Comparison of ENCODE assay signal across 21 mouse cellular contexts in the genomic region with DNA sequence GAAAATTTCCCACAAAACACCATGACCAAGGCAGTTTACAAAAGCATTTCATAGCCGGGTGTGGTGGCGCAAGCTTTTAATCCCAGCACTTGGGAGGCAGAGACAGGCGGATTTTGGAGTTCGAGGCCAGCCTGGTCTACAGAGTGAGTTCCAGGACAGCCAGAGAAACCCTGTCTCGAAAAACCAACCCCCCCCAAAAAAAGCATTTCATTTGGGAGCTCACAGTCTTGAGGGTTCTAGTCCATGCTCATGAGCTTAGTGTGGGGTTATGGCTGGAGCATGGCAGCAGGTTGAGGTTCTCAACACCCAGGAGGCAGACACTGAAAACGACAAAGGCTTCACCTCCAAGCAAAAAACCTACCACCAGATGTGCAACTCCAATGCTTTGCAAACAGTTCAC.
"Had no signal": no experiment of that assay in that cellular context is flagged by ENCODE, and none has a peak within 500 bp of the region (broad histone marks: within the 10 kb centered on the region; RNA-seq: fewer than 3 reads in every experiment).

No protein-coding gene starts in this region.

- ATAC-seq: intestine, postnatal 0 days; midbrain, embryonic 15.5 days had no signal

- H3K4me1 ChIP-seq: limb, embryonic 12.5 days; limb, embryonic 15.5 days; liver, embryonic 13.5 days; midbrain, embryonic 12.5 days; midbrain, embryonic 15.5 days; neural tube, embryonic 12.5 days; neural tube, embryonic 15.5 days; stomach, embryonic 15.5 days had no signal

- H3K9me3 ChIP-seq: limb, embryonic 12.5 days; limb, embryonic 15.5 days; liver, embryonic 13.5 days; midbrain, embryonic 12.5 days; midbrain, embryonic 15.5 days; neural tube, embryonic 12.5 days; neural tube, embryonic 15.5 days; stomach, embryonic 15.5 days had no signal

- H3K9ac ChIP-seq: limb, embryonic 12.5 days; limb, embryonic 15.5 days; liver, embryonic 13.5 days; midbrain, embryonic 12.5 days; midbrain, embryonic 15.5 days; neural tube, embryonic 12.5 days; neural tube, embryonic 15.5 days; stomach, embryonic 15.5 days had no signal

- DNase-seq: kidney, adult 2 months; kidney, postnatal 4 days; left cerebral cortex, postnatal 4 days; liver, embryonic 13.5 days; lung, adult 2 months; lung, postnatal 14 days; lung, postnatal 4 days; retina, postnatal 1 day; right cerebral cortex, postnatal 25 days; spleen, adult 18-20 months; thymus, adult 18-20 months; thymus, postnatal 36 days had no signal

- H3K4me2 ChIP-seq: limb, embryonic 12.5 days; limb, embryonic 15.5 days; liver, embryonic 13.5 days; midbrain, embryonic 12.5 days; midbrain, embryonic 15.5 days; neural tube, embryonic 12.5 days; neural tube, embryonic 15.5 days; stomach, embryonic 15.5 days had no signal

- H3K27me3 ChIP-seq: limb, embryonic 12.5 days; limb, embryonic 15.5 days; liver, embryonic 13.5 days; midbrain, embryonic 12.5 days; midbrain, embryonic 15.5 days; neural tube, embryonic 12.5 days; neural tube, embryonic 15.5 days; stomach, embryonic 15.5 days had no signal

- H3K27ac ChIP-seq: kidney, postnatal 0 days; limb, embryonic 12.5 days; limb, embryonic 15.5 days; liver, embryonic 13.5 days; midbrain, embryonic 12.5 days; midbrain, embryonic 15.5 days; neural tube, embryonic 12.5 days; neural tube, embryonic 15.5 days; stomach, embryonic 15.5 days had no signal

- H3K4me3 ChIP-seq: limb, embryonic 12.5 days; limb, embryonic 15.5 days; liver, embryonic 13.5 days; midbrain, embryonic 12.5 days; midbrain, embryonic 15.5 days; neural tube, embryonic 12.5 days; neural tube, embryonic 15.5 days; stomach, embryonic 15.5 days had no signal
